Mouse (Mus musculus) MEL (cell line): Measurements from ENCODE around the gene Taar2.

Experiments
- CTCF ChIP-seq, 3 experiments: IDR thresholded peaks in 2 of 3; conservative IDR thresholded peaks in 1 of 3; 2 replicates each; pipeline ENCODE4 v1.5.1; 2011 to 2012; ENCODE audit warnings: low read length in 3 of 3, low read depth in 2 of 3, mild to moderate bottlenecking in 2 of 3, improper control_type of control experiment in 1 of 3, inconsistent platforms in 1 of 3, mixed read lengths in 1 of 3, moderate library complexity in 1 of 3; ENCODE audit not compliant: control insufficient read depth in 1 of 3, insufficient read depth in 1 of 3, poor library complexity in 1 of 3, severe bottlenecking in 1 of 3
- E2F4 ChIP-seq: IDR thresholded peaks from 2 replicates; pipeline ENCODE4 v1.6.1; 2011; ENCODE audit warnings: low read depth, low read length, improper control_type of control experiment, borderline replicate concordance
- EP300 ChIP-seq, 2 experiments: IDR thresholded peaks; 2 replicates each; pipeline ENCODE4 v1.6.1; 2011; ENCODE audit warnings: improper control_type of control experiment in 2 of 2, low read length in 2 of 2, low read depth in 1 of 2, mild to moderate bottlenecking in 1 of 2
- ETS1 ChIP-seq: IDR thresholded peaks from 2 replicates; pipeline ENCODE4 v1.6.1; 2012; ENCODE audit warnings: low read depth, mild to moderate bottlenecking, inconsistent platforms, low read length, improper control_type of control experiment, moderate library complexity
- GATA1 ChIP-seq: IDR thresholded peaks from 2 replicates; pipeline ENCODE4 v1.6.1; 2011; ENCODE audit warnings: low read depth, low read length, improper control_type of control experiment
- HCFC1 ChIP-seq: IDR thresholded peaks from 2 replicates; pipeline ENCODE4 v1.6.1; 2012; ENCODE audit warnings: low read depth, mild to moderate bottlenecking, inconsistent platforms, low read length, improper control_type of control experiment, moderate library complexity
- JUND ChIP-seq: IDR thresholded peaks from 2 replicates; pipeline ENCODE4 v1.6.1; 2011; ENCODE audit warnings: low read depth, mild to moderate bottlenecking, improper control_type of control experiment, low read length
- MAX ChIP-seq: IDR thresholded peaks from 2 replicates; pipeline ENCODE4 v1.6.1; 2011; ENCODE audit warnings: low read length, improper control_type of control experiment
- POLR2A ChIP-seq, 2 experiments: IDR thresholded peaks; 2 replicates each; pipeline ENCODE4 v1.6.1; 2011 to 2012; ENCODE audit warnings: low read length in 2 of 2, mild to moderate bottlenecking in 2 of 2, control low read depth in 1 of 2, improper control_type of control experiment in 1 of 2, low read depth in 1 of 2, moderate library complexity in 1 of 2; ENCODE audit not compliant: control insufficient read depth in 1 of 2, insufficient read depth in 1 of 2, poor library complexity in 1 of 2
- POLR2AphosphoS2 ChIP-seq: IDR thresholded peaks from 2 replicates; pipeline ENCODE4 v1.6.1; 2011; ENCODE audit warnings: low read length, improper control_type of control experiment
- RAD21 ChIP-seq: IDR thresholded peaks from 2 replicates; pipeline ENCODE4 v1.6.1; 2011; ENCODE audit warnings: mild to moderate bottlenecking, low read depth, low read length, improper control_type of control experiment
- SIN3A ChIP-seq: IDR thresholded peaks from 2 replicates; pipeline ENCODE4 v1.6.1; 2012; ENCODE audit warnings: low read length, improper control_type of control experiment, inconsistent platforms
- USF1 ChIP-seq: IDR thresholded peaks from 2 replicates; pipeline ENCODE4 v1.6.1; 2014; ENCODE audit warnings: low read depth, mild to moderate bottlenecking, inconsistent platforms, low read length, improper control_type of control experiment, moderate library complexity
- ZC3H11A ChIP-seq: IDR thresholded peaks from 2 replicates; pipeline ENCODE4 v1.6.1; 2012; ENCODE audit warnings: low read depth, mild to moderate bottlenecking, inconsistent platforms, low read length, improper control_type of control experiment

DNA sequence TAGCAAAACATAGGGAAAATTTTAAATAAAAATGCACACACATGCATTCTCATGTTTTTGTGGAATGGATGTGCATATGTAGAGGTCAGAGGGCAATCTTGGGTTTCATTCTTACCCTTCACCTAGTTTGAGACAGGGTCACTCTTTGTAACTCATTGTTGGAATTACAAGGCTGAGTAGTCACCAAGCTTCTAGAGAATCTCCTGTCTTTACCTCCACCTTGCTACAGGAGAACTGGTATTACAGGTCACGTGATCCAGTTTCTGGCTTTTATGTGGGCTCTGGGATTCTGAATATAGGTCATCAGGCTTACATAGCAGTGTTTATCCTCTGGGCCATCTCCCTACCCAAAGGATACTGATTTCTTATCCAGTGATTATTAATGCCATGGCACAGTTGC lies 32.7 kb upstream of the Taar2 start:
- TF ChIP-seq CTCF (IDR thresholded peaks at IDR 0.05 in 2 of 3, conservative IDR thresholded peaks at IDR 0.05 in 1 of 3; ENCODE audit: control insufficient read depth in 1 of 3, insufficient read depth in 1 of 3, low read depth in 2 of 3, low read length in 3 of 3, poor library complexity in 1 of 3, severe bottlenecking in 1 of 3) (no peak), EP300 (IDR thresholded peaks at IDR 0.05; ENCODE audit: low read depth in 1 of 2, low read length in 2 of 2) (no peak), RAD21 (no peak), POLR2A (IDR thresholded peaks at IDR 0.05; ENCODE audit: control insufficient read depth in 1 of 2, insufficient read depth in 1 of 2, low read depth in 1 of 2, low read length in 2 of 2, poor library complexity in 1 of 2) (no peak), JUND (no peak), GATA1 (no peak), USF1 (peak; percentile 25; the same call in 1 of the 2 replicates), SIN3A (no peak), MAX (no peak), ZC3H11A (no peak), POLR2AphosphoS2 (no peak), HCFC1 (no peak), ETS1 (no peak), E2F4 (no peak)
